Mouse (Mus musculus) thymus, adult 18-20 months (tissue): ENCODE results near the gene Ttc16.

Experiments used
- DNase-seq, 2 experiments: peaks; one replicate each; pipeline ENCODE4 v3.0.0; 2022; ENCODE audit warnings: mixed read lengths in 2 of 2

Ttc16 gene

GRCm38 (mm10) chr2:32712934-32713817 lies 62.3 kb downstream of the Ttc16 start, which contains the start of gene Cdk9:
TSS of gene Cdk9 (minus strand) at chr2:32713076.
- peak; percentile 88 to 89 for DNase-seq

- peak; percentile 90 to 91 for DNase-seq
These were observed 62.9 kb downstream of the Ttc16 start for GRCm38 (mm10) chr2:32712586-32712933.

GRCm38 (mm10) chr2:32712108-32712551 lies 63.3 kb downstream of the Ttc16 start:
- peak; percentile 65 to 70 for DNase-seq

GRCm38 (mm10) chr2:32711301-32712056 lies 64.0 kb downstream of the Ttc16 start:
- DNase-seq = no peak

GRCm38 (mm10) chr2:32710425-32710824 lies 65.0 kb downstream of the Ttc16 start:
- DNase-seq = no peak

- DNase-seq = no peak
These were observed 65.8 kb downstream of the Ttc16 start for GRCm38 (mm10) chr2:32709521-32710137.

- no peak for DNase-seq
These were observed 66.8 kb downstream of the Ttc16 start for GRCm38 (mm10) chr2:32708643-32709042.
